Mouse (Mus musculus): Measurements from ENCODE around the gene Arhgef1. TPM values are rescaled to one million over a fixed set of nuclear protein-coding genes. Genes with fewer than 3 reads are reported as not detected.
A peak's percentile ranks its signal among the peaks of the same experiment; 100 is the strongest.

Gene Arhgef1
- polyA plus RNA-seq, 1 experiment from 2014 or later, result 32.6 TPM

DNA sequence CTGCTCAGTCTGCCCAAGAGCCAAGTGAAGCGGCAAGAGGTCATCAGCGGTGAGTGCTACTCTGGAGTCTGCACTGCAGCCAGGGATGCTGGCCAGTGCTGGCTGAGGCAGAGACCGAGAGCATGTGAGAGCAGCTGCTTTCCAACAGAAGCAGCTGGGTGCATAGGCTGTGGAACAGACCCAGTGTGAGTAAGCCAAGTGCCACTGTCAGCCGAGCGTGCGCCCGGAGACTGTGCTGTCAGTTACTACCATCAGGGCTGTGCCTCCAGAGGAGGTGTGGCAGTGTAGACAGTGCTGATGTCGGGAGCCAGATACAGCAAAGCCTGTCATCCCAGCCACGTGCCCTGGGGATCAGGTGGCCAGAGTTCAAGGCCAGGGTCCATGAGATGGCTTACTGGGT is 17.0 kb downstream of the Arhgef1 start:
- Histone ChIP-seq H3K4me1 (replicated peaks; ENCODE audit: control insufficient read depth, insufficient read depth, low read length) (no peaks in the 10 kb centered on the region), H3K4me2 (replicated peaks; ENCODE audit: low read depth) (no peak overlapping the region), H3K27ac (ENCODE audit: low read depth, low read length) (no peak overlapping the region), H3K36me3 (ENCODE audit: control insufficient read depth, insufficient read depth) (peaks cover 78% of the 10 kb centered on the region), H3K4me3 (ENCODE audit: low read depth, low read length) (no peak overlapping the region), H3K9ac (ENCODE audit: low read depth, low read length) (no peak overlapping the region), H3K9me3 (ENCODE audit: control insufficient read depth) (no peaks in the 10 kb centered on the region), H3K27me3 (replicated peaks; ENCODE audit: control insufficient read depth, insufficient read depth, low read length) (no peaks in the 10 kb centered on the region)
- peak; percentile 58; the same call in 1 of the 2 replicates for ATAC-seq
- WGBS, result 70% methylated on average over 9 of the region's 9 CpGs
- TF ChIP-seq CTCF (IDR thresholded peaks at IDR 0.05; ENCODE audit: low read depth), result no peak

DNA sequence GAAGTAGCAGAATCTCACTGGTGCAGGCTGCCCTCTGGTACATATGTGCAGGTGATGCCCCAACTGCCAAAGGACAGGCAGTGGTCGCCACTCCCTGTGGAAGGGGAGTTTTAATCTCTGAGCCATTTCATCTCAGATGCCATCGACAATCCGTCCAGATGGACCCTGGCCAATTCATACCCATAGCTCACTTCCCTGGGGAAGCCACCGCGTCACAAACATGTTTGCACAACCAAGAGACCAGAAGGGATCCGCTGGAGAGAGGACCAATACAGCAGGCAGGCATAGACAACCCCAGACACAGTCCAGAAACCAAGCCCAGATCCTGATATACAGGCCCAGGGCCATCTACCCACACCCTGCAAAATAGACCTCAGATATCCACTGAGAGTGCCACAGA is 27.8 kb downstream of the Arhgef1 start:
- TF ChIP-seq CTCF (IDR thresholded peaks at IDR 0.05; ENCODE audit: low read depth), result no peak
- Histone ChIP-seq H3K4me1 (replicated peaks; ENCODE audit: control insufficient read depth, insufficient read depth, low read length) (no peaks in the 10 kb centered on the region), H3K27ac (ENCODE audit: low read depth, low read length) (no peak overlapping the region), H3K36me3 (ENCODE audit: control insufficient read depth, insufficient read depth) (peaks cover 21% of the 10 kb centered on the region), H3K9ac (ENCODE audit: low read depth, low read length) (no peak overlapping the region), H3K4me3 (ENCODE audit: low read depth, low read length) (no peak overlapping the region), H3K27me3 (replicated peaks; ENCODE audit: control insufficient read depth, insufficient read depth, low read length) (peaks cover 46% of the 10 kb centered on the region), H3K4me2 (replicated peaks; ENCODE audit: low read depth) (no peak overlapping the region), H3K9me3 (ENCODE audit: control insufficient read depth) (no peaks in the 10 kb centered on the region)
- WGBS, result 46% methylated on average over 6 of the region's 6 CpGs
- no peak for ATAC-seq

DNA sequence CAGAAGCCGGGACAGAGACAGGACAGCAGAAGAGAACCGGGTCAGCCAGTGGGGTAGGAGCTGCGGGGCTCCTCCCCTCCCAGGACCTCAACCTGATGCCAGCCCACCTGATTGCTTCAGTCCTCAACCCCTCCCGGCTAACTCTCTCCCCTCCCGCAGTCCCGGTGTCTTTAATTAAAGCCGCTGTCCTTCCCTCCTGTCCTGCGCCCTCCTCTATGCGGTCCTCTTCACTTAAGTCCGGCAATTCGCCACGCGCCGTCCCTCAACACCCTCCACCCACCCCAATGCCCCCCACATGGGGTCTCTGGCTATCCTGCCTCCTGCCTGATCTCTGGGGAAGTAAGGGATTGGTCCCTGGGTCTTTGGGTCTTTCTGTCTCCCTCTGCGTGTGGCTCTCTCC is 28.9 kb downstream of the Arhgef1 start:
- no peak overlapping the region for H3K9ac ChIP-seq (ENCODE audit: low read depth, low read length)
- H3K27me3 ChIP-seq (replicated peaks; ENCODE audit: control insufficient read depth, insufficient read depth, low read length), result peaks cover 50% of the 10 kb centered on the region
- peaks cover 9% of the 10 kb centered on the region; the same call in 1 of the 2 replicates for H3K36me3 ChIP-seq (ENCODE audit: control insufficient read depth, insufficient read depth)
- no peak for ATAC-seq
- under 1% methylated on average over 13 of the region's 15 CpGs for WGBS
- H3K9me3 ChIP-seq (ENCODE audit: control insufficient read depth), result no peaks in the 10 kb centered on the region
- no peak overlapping the region for H3K4me2 ChIP-seq (replicated peaks; ENCODE audit: low read depth)
- no peak for TF ChIP-seq CTCF (IDR thresholded peaks at IDR 0.05; ENCODE audit: low read depth)
- H3K4me3 ChIP-seq (ENCODE audit: low read depth, low read length), result no peak overlapping the region
- no peak overlapping the region for H3K27ac ChIP-seq (ENCODE audit: low read depth, low read length)
- H3K4me1 ChIP-seq (replicated peaks; ENCODE audit: control insufficient read depth, insufficient read depth, low read length), result no peaks in the 10 kb centered on the region

DNA sequence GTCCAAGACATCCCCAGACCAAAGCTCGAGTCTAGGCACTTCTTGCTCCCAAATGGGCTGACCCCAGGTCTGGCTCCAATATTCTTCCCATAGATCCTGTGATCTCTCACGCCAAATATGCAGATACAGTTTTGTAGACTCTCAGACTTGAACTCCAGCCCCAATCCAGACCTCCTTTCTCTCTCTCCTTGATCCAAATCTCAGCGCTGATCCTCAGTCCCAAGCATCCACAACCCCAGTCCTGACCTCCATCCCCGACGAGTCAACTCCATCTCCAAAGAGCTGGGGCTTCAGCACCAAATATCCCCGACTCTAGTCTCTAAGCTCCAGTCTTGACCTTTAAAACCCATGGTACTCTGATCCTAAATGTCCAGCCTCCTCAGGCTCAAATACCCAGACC is 40.9 kb downstream of the Arhgef1 start:
- Histone ChIP-seq H3K27me3 (replicated peaks; ENCODE audit: control insufficient read depth, insufficient read depth, low read length) (peaks cover 75% of the 10 kb centered on the region), H3K4me2 (replicated peaks; ENCODE audit: low read depth) (no peak overlapping the region), H3K9ac (ENCODE audit: low read depth, low read length) (no peak overlapping the region), H3K36me3 (ENCODE audit: control insufficient read depth, insufficient read depth) (no peaks in the 10 kb centered on the region), H3K9me3 (ENCODE audit: control insufficient read depth) (no peaks in the 10 kb centered on the region), H3K4me1 (replicated peaks; ENCODE audit: control insufficient read depth, insufficient read depth, low read length) (no peaks in the 10 kb centered on the region), H3K27ac (ENCODE audit: low read depth, low read length) (no peak overlapping the region), H3K4me3 (ENCODE audit: low read depth, low read length) (no peak overlapping the region)
- 6% methylated on average over 6 of the region's 6 CpGs for WGBS
- no peak for ATAC-seq
- no peak for TF ChIP-seq CTCF (IDR thresholded peaks at IDR 0.05; ENCODE audit: low read depth)

DNA sequence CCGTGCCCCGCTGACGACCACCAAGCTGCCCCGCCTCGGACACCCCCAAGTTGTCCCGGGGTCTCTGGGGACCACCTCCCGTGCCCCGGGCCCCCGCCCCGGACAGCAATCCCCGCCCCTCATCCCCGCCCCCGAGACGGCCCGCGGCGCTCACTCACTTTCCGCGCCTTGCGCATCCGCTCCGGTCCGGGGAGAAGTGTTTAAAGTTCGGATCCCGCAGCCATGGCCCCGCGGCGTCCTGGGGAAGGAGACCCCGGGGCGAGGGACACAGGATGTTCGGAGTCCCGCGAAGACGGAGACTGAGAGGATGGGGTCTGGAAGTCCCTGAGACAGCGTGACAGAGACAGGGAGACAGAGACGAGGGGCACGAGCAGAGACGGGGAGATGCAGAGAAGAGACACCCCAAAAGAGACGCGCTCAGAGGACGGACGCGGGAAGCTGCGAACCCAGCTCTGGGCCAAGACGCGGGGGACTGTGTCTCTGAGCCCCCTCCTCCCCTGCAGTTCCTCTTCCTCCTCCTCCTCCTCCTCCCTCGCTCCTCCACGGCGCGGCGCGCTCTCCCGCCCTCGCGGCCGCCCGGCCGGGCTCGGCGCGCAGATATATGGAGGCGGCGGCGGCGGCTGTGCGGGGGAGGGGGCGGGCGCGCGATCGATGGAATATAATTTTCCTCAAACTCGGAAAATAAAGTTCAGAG is 41.7 kb downstream of the Arhgef1 start, which contains the start of gene Gm4881:
TSS of gene Gm4881 (minus strand) at position 238 of the 694 bp plus-strand sequence.
- Histone ChIP-seq H3K4me2 (replicated peaks; ENCODE audit: low read depth) (peak within 1 kb of the TSS; percentile 51), H3K4me1 (replicated peaks; ENCODE audit: control insufficient read depth, insufficient read depth, low read length) (no peaks in the 10 kb centered on the region), H3K36me3 (ENCODE audit: control insufficient read depth, insufficient read depth) (no peaks in the 10 kb centered on the region), H3K27ac (ENCODE audit: low read depth, low read length) (no peak within 1 kb of the TSS), H3K4me3 (ENCODE audit: low read depth, low read length) (peak within 1 kb of the TSS; percentile 33), H3K27me3 (replicated peaks; ENCODE audit: control insufficient read depth, insufficient read depth, low read length) (peaks cover 82% of the 10 kb centered on the region), H3K9ac (ENCODE audit: low read depth, low read length) (no peak within 1 kb of the TSS), H3K9me3 (ENCODE audit: control insufficient read depth) (no peaks in the 10 kb centered on the region)
- WGBS, result 1% methylated on average over 67 of the region's 72 CpGs
- no peak for TF ChIP-seq CTCF (IDR thresholded peaks at IDR 0.05; ENCODE audit: low read depth)
- no peak for ATAC-seq

DNA sequence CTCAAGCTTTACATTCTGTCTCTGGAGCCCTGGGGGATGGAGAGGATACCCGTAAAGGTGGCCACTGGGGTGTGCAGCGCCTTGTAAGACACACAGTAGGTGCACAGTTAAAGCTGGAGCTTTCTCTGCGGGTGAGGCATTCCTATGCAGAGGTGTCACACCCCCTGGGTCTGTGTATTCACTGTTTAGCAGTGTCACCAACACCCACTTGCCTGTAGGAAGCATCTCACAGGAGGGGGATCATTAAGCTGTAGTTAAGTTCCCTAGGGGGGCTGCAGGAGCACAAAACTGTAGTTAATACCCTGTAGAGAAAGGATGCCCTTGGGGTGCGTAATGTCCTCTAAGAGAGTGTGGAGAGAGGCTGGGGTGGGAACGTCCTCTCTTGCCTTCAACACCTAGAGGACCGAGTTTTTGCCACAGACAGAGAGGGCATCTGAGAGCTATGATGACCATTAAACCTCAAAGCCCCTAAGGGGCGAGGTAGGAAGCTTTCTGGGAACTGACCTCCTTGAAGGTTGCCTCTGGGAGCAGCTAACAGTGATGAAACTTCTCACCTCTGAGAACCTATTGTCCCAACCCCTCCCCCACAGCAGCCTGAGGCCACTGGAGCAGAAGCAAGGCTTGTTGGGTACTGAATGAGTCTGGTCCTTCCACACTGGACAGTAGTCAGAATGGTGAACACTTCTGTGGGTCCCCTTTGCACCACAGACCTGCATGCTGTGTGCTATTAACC is 44.8 kb downstream of the Arhgef1 start:
- Histone ChIP-seq H3K4me3 (ENCODE audit: low read depth, low read length) (no peak overlapping the region), H3K4me2 (replicated peaks; ENCODE audit: low read depth) (no peak overlapping the region), H3K9ac (ENCODE audit: low read depth, low read length) (no peak overlapping the region), H3K9me3 (ENCODE audit: control insufficient read depth) (no peaks in the 10 kb centered on the region), H3K27ac (ENCODE audit: low read depth, low read length) (no peak overlapping the region), H3K27me3 (replicated peaks; ENCODE audit: control insufficient read depth, insufficient read depth, low read length) (peaks cover 96% of the 10 kb centered on the region), H3K4me1 (replicated peaks; ENCODE audit: control insufficient read depth, insufficient read depth, low read length) (no peaks in the 10 kb centered on the region), H3K36me3 (ENCODE audit: control insufficient read depth, insufficient read depth) (no peaks in the 10 kb centered on the region)
- no peak for ATAC-seq
- 3% methylated on average over 7 of the region's 7 CpGs for WGBS
- no peak for TF ChIP-seq CTCF (IDR thresholded peaks at IDR 0.05; ENCODE audit: low read depth)
